Mouse (Mus musculus): ENCODE measurements around the gene Aasdhppt. TPM values are rescaled to one million over a fixed set of nuclear protein-coding genes. Genes with fewer than 3 reads are reported as not detected.
A peak's percentile ranks its signal among the peaks of the same experiment; 100 is the strongest.

The Aasdhppt gene
- polyA plus RNA-seq (2016; fragmentation: Nextera tagmentation; extraction: Ambion mirVana) = 37.5 and 40.0 TPM in 2 replicates

- H3K9me3 ChIP-seq = no peaks in the 10 kb centered on the region
- H3K4me3 ChIP-seq = peak within 1 kb of the TSS; percentile 71
- ATAC-seq (ENCODE audit: insufficient number of reproducible peaks, insufficient read depth, low FRiP score, low TSS enrichment) = peak; percentile 99
- no peaks in the 10 kb centered on the region for H3K36me3 ChIP-seq
- peak within 1 kb of the TSS; percentile 71 for H3K4me2 ChIP-seq (replicated peaks)
- H3K4me1 ChIP-seq = peaks cover 9% of the 10 kb centered on the region
- peak within 1 kb of the TSS; percentile 92 for H3K27ac ChIP-seq
- peak within 1 kb of the TSS; percentile 83 for H3K9ac ChIP-seq
- under 1% methylated on average over 52 of the region's 53 CpGs for WGBS
- H3K27me3 ChIP-seq = no peaks in the 10 kb centered on the region
Observed at GRCm38 (mm10) chr9:4309351-4310085, at the start of gene Aasdhppt, which contains the start of gene Kbtbd3. Gene Aasdhppt (minus strand): TSS chr9:4309471. Gene Kbtbd3 (plus strand): TSS chr9:4309833.

GRCm38 (mm10) chr9:4353163-4353562, 43.9 kb upstream of the Aasdhppt start:
- Histone ChIP-seq H3K36me3 (no peaks in the 10 kb centered on the region), H3K4me1 (no peaks in the 10 kb centered on the region), H3K27ac (no peak overlapping the region), H3K9me3 (no peaks in the 10 kb centered on the region), H3K27me3 (no peaks in the 10 kb centered on the region), H3K4me2 (replicated peaks) (no peak overlapping the region), H3K9ac (no peak overlapping the region), H3K4me3 (no peak overlapping the region)
- WGBS = 87% methylated on average over 1 of the region's 1 CpGs
- ATAC-seq (ENCODE audit: insufficient number of reproducible peaks, insufficient read depth, low FRiP score, low TSS enrichment) = no peak

GRCm38 (mm10) chr9:4318939-4319721, 9.9 kb upstream of the Aasdhppt start:
- H3K4me2 ChIP-seq (replicated peaks) = no peak overlapping the region
- H3K27ac ChIP-seq = no peak overlapping the region
- no peaks in the 10 kb centered on the region for H3K27me3 ChIP-seq
- no peaks in the 10 kb centered on the region for H3K4me1 ChIP-seq
- H3K9ac ChIP-seq = no peak overlapping the region
- H3K36me3 ChIP-seq = no peaks in the 10 kb centered on the region
- ATAC-seq (ENCODE audit: insufficient number of reproducible peaks, insufficient read depth, low FRiP score, low TSS enrichment) = no peak
- 81% methylated on average over 6 of the region's 6 CpGs for WGBS
- no peak overlapping the region for H3K4me3 ChIP-seq
- H3K9me3 ChIP-seq = no peaks in the 10 kb centered on the region

GRCm38 (mm10) chr9:4315746-4316145, 6.5 kb upstream of the Aasdhppt start:
- H3K27ac ChIP-seq = no peak overlapping the region
- 88% methylated on average over 2 of the region's 2 CpGs for WGBS
- no peaks in the 10 kb centered on the region for H3K27me3 ChIP-seq
- H3K4me1 ChIP-seq = peaks cover under 1% of the 10 kb centered on the region
- no peak overlapping the region for H3K4me2 ChIP-seq (replicated peaks)
- no peaks in the 10 kb centered on the region for H3K9me3 ChIP-seq
- no peak for ATAC-seq (ENCODE audit: insufficient number of reproducible peaks, insufficient read depth, low FRiP score, low TSS enrichment)
- H3K9ac ChIP-seq = no peak overlapping the region
- H3K36me3 ChIP-seq = no peaks in the 10 kb centered on the region
- H3K4me3 ChIP-seq = no peak overlapping the region

GRCm38 (mm10) chr9:4313946-4314345, 4.7 kb upstream of the Aasdhppt start:
- Histone ChIP-seq H3K27ac (no peak overlapping the region), H3K4me3 (no peak overlapping the region), H3K9ac (no peak overlapping the region), H3K36me3 (no peaks in the 10 kb centered on the region), H3K9me3 (no peaks in the 10 kb centered on the region), H3K27me3 (no peaks in the 10 kb centered on the region), H3K4me1 (peaks cover 4% of the 10 kb centered on the region), H3K4me2 (replicated peaks) (no peak overlapping the region)
- no peak for ATAC-seq (ENCODE audit: insufficient number of reproducible peaks, insufficient read depth, low FRiP score, low TSS enrichment)
- 84% methylated on average over 4 of the region's 4 CpGs for WGBS

GRCm38 (mm10) chr9:4311162-4311561, 1.9 kb upstream of the Aasdhppt start:
- no peaks in the 10 kb centered on the region for H3K27me3 ChIP-seq
- no peaks in the 10 kb centered on the region for H3K36me3 ChIP-seq
- WGBS = 90% methylated on average over 3 of the region's 3 CpGs
- peaks cover 9% of the 10 kb centered on the region for H3K4me1 ChIP-seq
- ATAC-seq (ENCODE audit: insufficient number of reproducible peaks, insufficient read depth, low FRiP score, low TSS enrichment) = no peak
- no peak overlapping the region for H3K9ac ChIP-seq
- H3K4me3 ChIP-seq = no peak overlapping the region
- H3K4me2 ChIP-seq (replicated peaks) = no peak overlapping the region
- H3K9me3 ChIP-seq = no peaks in the 10 kb centered on the region
- H3K27ac ChIP-seq = no peak overlapping the region

GRCm38 (mm10) chr9:4310706-4311105, 1.4 kb upstream of the Aasdhppt start:
- no peaks in the 10 kb centered on the region for H3K36me3 ChIP-seq
- peak overlapping the region; percentile 55 for H3K4me2 ChIP-seq (replicated peaks)
- no peaks in the 10 kb centered on the region for H3K27me3 ChIP-seq
- H3K9me3 ChIP-seq = no peaks in the 10 kb centered on the region
- ATAC-seq (ENCODE audit: insufficient number of reproducible peaks, insufficient read depth, low FRiP score, low TSS enrichment) = no peak
- peak overlapping the region; percentile 83 for H3K9ac ChIP-seq
- H3K4me3 ChIP-seq = peak overlapping the region; percentile 71; the same call in 1 of the 2 replicates
- 82% methylated on average over 3 of the region's 3 CpGs for WGBS
- peaks cover 9% of the 10 kb centered on the region for H3K4me1 ChIP-seq
- H3K27ac ChIP-seq = no peak overlapping the region

- H3K9ac ChIP-seq = peak overlapping the region; percentile 75
- H3K4me3 ChIP-seq = peak overlapping the region; percentile 71
- H3K27me3 ChIP-seq = no peaks in the 10 kb centered on the region
- H3K36me3 ChIP-seq = no peaks in the 10 kb centered on the region
- ATAC-seq (ENCODE audit: insufficient number of reproducible peaks, insufficient read depth, low FRiP score, low TSS enrichment) = peak; percentile 43
- WGBS = under 1% methylated on average over 36 of the region's 36 CpGs
- H3K4me1 ChIP-seq = peaks cover 9% of the 10 kb centered on the region
- peak overlapping the region; percentile 71 for H3K4me2 ChIP-seq (replicated peaks)
- H3K27ac ChIP-seq = peak overlapping the region; percentile 77
- H3K9me3 ChIP-seq = no peaks in the 10 kb centered on the region
Observed at GRCm38 (mm10) chr9:4308628-4309350, 482 bp downstream of the Aasdhppt start.

- H3K4me2 ChIP-seq (replicated peaks) = no peak overlapping the region
- H3K4me3 ChIP-seq = no peak overlapping the region
- H3K27ac ChIP-seq = no peak overlapping the region
- H3K9me3 ChIP-seq = no peaks in the 10 kb centered on the region
- no peak overlapping the region for H3K9ac ChIP-seq
- H3K4me1 ChIP-seq = peaks cover 4% of the 10 kb centered on the region
- WGBS = 64% methylated on average over 1 of the region's 1 CpGs
- no peak for ATAC-seq (ENCODE audit: insufficient number of reproducible peaks, insufficient read depth, low FRiP score, low TSS enrichment)
- H3K27me3 ChIP-seq = no peaks in the 10 kb centered on the region
- H3K36me3 ChIP-seq = peaks cover 18% of the 10 kb centered on the region
Observed at GRCm38 (mm10) chr9:4304867-4305266, 4.4 kb downstream of the Aasdhppt start.

- no peak for ATAC-seq (ENCODE audit: insufficient number of reproducible peaks, insufficient read depth, low FRiP score, low TSS enrichment)
- H3K36me3 ChIP-seq = peaks cover 27% of the 10 kb centered on the region
- 92% methylated on average over 2 of the region's 2 CpGs for WGBS
- H3K9ac ChIP-seq = no peak overlapping the region
- no peak overlapping the region for H3K4me2 ChIP-seq (replicated peaks)
- H3K9me3 ChIP-seq = no peaks in the 10 kb centered on the region
- no peaks in the 10 kb centered on the region for H3K27me3 ChIP-seq
- no peak overlapping the region for H3K27ac ChIP-seq
- H3K4me3 ChIP-seq = no peak overlapping the region
- no peaks in the 10 kb centered on the region for H3K4me1 ChIP-seq
Observed at GRCm38 (mm10) chr9:4300466-4300865, 8.8 kb downstream of the Aasdhppt start.

GRCm38 (mm10) chr9:4283850-4284249, 25.4 kb downstream of the Aasdhppt start:
- H3K4me2 ChIP-seq (replicated peaks) = no peak overlapping the region
- WGBS = 16% methylated on average over 3 of the region's 3 CpGs
- no peak overlapping the region for H3K9ac ChIP-seq
- H3K27ac ChIP-seq = no peak overlapping the region
- H3K36me3 ChIP-seq = no peaks in the 10 kb centered on the region
- H3K27me3 ChIP-seq = no peaks in the 10 kb centered on the region
- H3K4me3 ChIP-seq = no peak overlapping the region
- H3K9me3 ChIP-seq = no peaks in the 10 kb centered on the region
- no peak for ATAC-seq (ENCODE audit: insufficient number of reproducible peaks, insufficient read depth, low FRiP score, low TSS enrichment)
- no peaks in the 10 kb centered on the region for H3K4me1 ChIP-seq
